Mouse (Mus musculus) embryonic facial prominence, embryonic 11.5 days (tissue): ENCODE measurements around the gene Hspb6. TPM values are rescaled to one million over a fixed set of nuclear protein-coding genes. Genes with fewer than 3 reads are reported as not detected.

Experiments
- ATAC-seq: fragments of 200-750 bp; cut with Nextera tagmentation; replicated peaks from 2 replicates; pipeline ENCODE4 v1.8.0; 2017; ENCODE audit warnings: low read depth; ENCODE audit not compliant: insufficient number of reproducible peaks, low FRiP score, low TSS enrichment
- DNase-seq: peaks from one replicate; pipeline ENCODE4 v3.0.0-alpha.2; 2015; ENCODE audit warnings: low spot score
- H3K27ac ChIP-seq: fragments of 300-500 bp; sonication (generic); replicated peaks from 2 replicates; pipeline ENCODE4 v1.5.1; 2014; ENCODE audit warnings: mild to moderate bottlenecking, low read depth, low read length, control low read depth
- H3K27me3 ChIP-seq: fragments of 300-500 bp; sonication (generic); 2 replicates; pipeline ENCODE4 v1.6.1; 2014; ENCODE audit warnings: mild to moderate bottlenecking, low read length, moderate library complexity, mixed read lengths; ENCODE audit not compliant: control insufficient read depth, insufficient read depth
- H3K36me3 ChIP-seq: fragments of 300-500 bp; sonication (generic); replicated peaks from 2 replicates; pipeline ENCODE4 v1.6.1; 2014; ENCODE audit warnings: low read depth, mild to moderate bottlenecking, low read length, moderate library complexity, mixed read lengths; ENCODE audit not compliant: control insufficient read depth, insufficient read depth
- H3K4me1 ChIP-seq: fragments of 300-500 bp; sonication (generic); 2 replicates; pipeline ENCODE4 v1.6.1; 2014; ENCODE audit warnings: low read length, mixed read lengths; ENCODE audit not compliant: control insufficient read depth, insufficient read depth
- H3K4me2 ChIP-seq: fragments of 300-500 bp; sonication (generic); 2 replicates; pipeline ENCODE4 v1.6.1; 2014; ENCODE audit warnings: low read depth, mild to moderate bottlenecking, control low read depth, low read length, moderate library complexity
- H3K4me3 ChIP-seq: fragments of 300-500 bp; sonication (generic); 2 replicates; pipeline ENCODE4 v1.5.1; 2014; ENCODE audit warnings: low read depth, low read length, control low read depth
- H3K9ac ChIP-seq: fragments of 300-500 bp; sonication (generic); replicated peaks from 2 replicates; pipeline ENCODE4 v1.6.1; 2014; ENCODE audit warnings: mild to moderate bottlenecking, control low read depth, low read length
- H3K9me3 ChIP-seq: fragments of 300-500 bp; sonication (generic); replicated peaks from 2 replicates; pipeline ENCODE4 v1.6.1; 2016; ENCODE audit warnings: mild to moderate bottlenecking, low read length, inconsistent platforms, mixed read lengths; ENCODE audit not compliant: control insufficient read depth
- WGBS: fragments of 180-500 bp; shearing (Covaris S2); extraction: QIAGEN DNeasy Blood & Tissue Kit; methylation state at CpG from one replicate; pipeline ENCODE4 v1.1.7; 2014; 5-methylcytosine and 5-hydroxymethylcytosine counted together
- polyA plus RNA-seq: library from polyadenylated mRNA; unstranded; fragments of >200 nt; fragmentation: Nextera tagmentation; extraction: Ambion mirVana; gene quantifications from 2 replicates; pipeline ENCODE4 v1.2.1, GENCODE M21; 2014

Gene Hspb6
- polyA plus RNA-seq, 1 experiment from 2014 or later: 4.4 TPM

DNA sequence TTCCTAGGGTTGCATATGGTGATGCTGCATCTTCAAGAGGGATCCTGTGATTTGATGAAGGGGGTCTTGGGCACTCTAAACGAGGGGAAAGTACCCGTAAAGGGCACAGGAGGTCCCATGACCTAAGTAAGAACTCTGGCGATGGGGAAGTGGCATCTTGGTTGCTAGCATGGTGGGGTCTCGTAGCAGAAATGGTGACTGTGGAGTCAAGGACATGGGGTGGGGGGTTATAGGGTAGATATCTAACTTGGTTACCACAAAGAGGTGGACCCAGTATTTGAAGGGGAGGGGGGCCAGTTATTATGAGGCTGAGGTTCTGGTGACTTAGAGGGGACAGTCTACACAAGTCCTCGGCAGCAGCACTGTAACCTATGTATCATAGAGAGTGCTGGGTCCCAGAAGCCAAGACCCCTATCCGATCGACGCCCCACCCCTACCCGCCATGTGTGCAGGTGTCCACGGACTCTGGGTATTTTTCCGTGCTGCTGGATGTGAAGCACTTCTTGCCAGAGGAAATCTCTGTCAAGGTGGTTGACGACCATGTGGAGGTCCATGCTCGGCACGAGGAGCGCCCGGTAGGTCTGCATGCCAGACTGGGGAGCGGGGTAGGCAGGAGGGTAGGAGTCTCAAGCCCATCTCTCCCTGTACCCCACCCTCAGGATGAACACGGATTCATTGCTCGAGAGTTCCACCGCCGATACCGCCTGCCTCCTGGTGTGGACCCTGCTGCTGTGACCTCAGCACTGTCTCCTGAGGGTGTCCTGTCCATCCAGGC lies 2.0 kb downstream of the Hspb6 start:
- Histone ChIP-seq H3K27ac (no peak overlapping the region), H3K4me3 (peak overlapping the region; percentile 63), H3K36me3 (peaks cover 10% of the 10 kb centered on the region), H3K9me3 (no peaks in the 10 kb centered on the region), H3K27me3 (no peaks in the 10 kb centered on the region), H3K9ac (peak overlapping the region; percentile 79), H3K4me2 (peak overlapping the region; percentile 75), H3K4me1 (peaks cover 8% of the 10 kb centered on the region)
- DNase-seq (no peak), ATAC-seq (no peak)
- 86% methylated on average over 22 of the region's 22 CpGs for WGBS

- DNase-seq: peak; percentile 25
- Histone ChIP-seq H3K9ac (no peak overlapping the region), H3K27me3 (no peaks in the 10 kb centered on the region), H3K4me3 (no peak overlapping the region), H3K9me3 (no peaks in the 10 kb centered on the region), H3K27ac (no peak overlapping the region), H3K4me1 (peaks cover 8% of the 10 kb centered on the region), H3K4me2 (no peak overlapping the region), H3K36me3 (peaks cover 10% of the 10 kb centered on the region)
- 91% methylated on average over 18 of the region's 18 CpGs for WGBS
- no peak for ATAC-seq
Observed at GRCm38 (mm10) chr7:30556894-30557536, 5.0 kb downstream of the Hspb6 start.

GRCm38 (mm10) chr7:30557901-30558514 lies 6.0 kb downstream of the Hspb6 start:
- Histone ChIP-seq H3K4me3 (no peak overlapping the region), H3K9me3 (no peaks in the 10 kb centered on the region), H3K4me2 (no peak overlapping the region), H3K36me3 (peaks cover 10% of the 10 kb centered on the region), H3K4me1 (peaks cover 8% of the 10 kb centered on the region), H3K27me3 (no peaks in the 10 kb centered on the region), H3K27ac (no peak overlapping the region), H3K9ac (no peak overlapping the region)
- WGBS: 87% methylated on average over 13 of the region's 13 CpGs
- ATAC-seq (no peak), DNase-seq (no peak)

GRCm38 (mm10) chr7:30558656-30559442 lies 6.9 kb downstream of the Hspb6 start:
- Histone ChIP-seq H3K4me1 (no peaks in the 10 kb centered on the region), H3K27ac (no peak overlapping the region), H3K9me3 (no peaks in the 10 kb centered on the region), H3K36me3 (peaks cover 10% of the 10 kb centered on the region), H3K27me3 (no peaks in the 10 kb centered on the region), H3K9ac (peak overlapping the region; percentile 74), H3K4me2 (peak overlapping the region; percentile 88), H3K4me3 (peak overlapping the region; percentile 62)
- 15% methylated on average over 12 of the region's 12 CpGs for WGBS
- no peak for ATAC-seq
- DNase-seq: no peak

GRCm38 (mm10) chr7:30559443-30559954 lies 7.5 kb downstream of the Hspb6 start, which contains the start of gene Lin37:
Lin37 (minus strand) TSS chr7:30559838.
- H3K4me3 ChIP-seq: peak within 1 kb of the TSS; percentile 62
- no peaks in the 10 kb centered on the region for H3K9me3 ChIP-seq
- peaks cover 10% of the 10 kb centered on the region for H3K36me3 ChIP-seq
- no peak within 1 kb of the TSS for H3K27ac ChIP-seq
- ATAC-seq: peak; percentile 85
- no peaks in the 10 kb centered on the region for H3K27me3 ChIP-seq
- no peaks in the 10 kb centered on the region for H3K4me1 ChIP-seq
- under 1% methylated on average over 20 of the region's 20 CpGs for WGBS
- peak; percentile 97 for DNase-seq
- peak within 1 kb of the TSS; percentile 88 for H3K4me2 ChIP-seq
- peak within 1 kb of the TSS; percentile 74 for H3K9ac ChIP-seq

DNA sequence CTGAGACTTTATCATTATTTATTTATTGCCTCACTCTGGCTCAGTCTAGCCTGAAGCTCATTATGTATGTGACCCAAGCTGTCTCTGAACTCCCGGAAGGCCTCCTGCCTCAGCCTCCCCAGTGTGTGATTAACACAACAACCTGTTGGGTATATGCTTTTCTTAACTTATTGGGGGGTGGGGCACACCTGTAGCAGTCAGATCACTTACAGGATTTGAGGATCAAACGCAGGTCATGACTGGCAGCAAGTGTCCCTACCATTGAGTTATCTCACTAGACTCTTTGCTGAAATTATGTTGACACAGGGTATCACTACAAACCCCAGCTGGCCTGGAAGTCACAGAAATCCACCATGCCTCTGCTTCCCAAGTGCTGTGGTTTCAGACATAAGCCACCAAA lies 8.3 kb downstream of the Hspb6 start:
- Histone ChIP-seq H3K27me3 (no peaks in the 10 kb centered on the region), H3K4me1 (no peaks in the 10 kb centered on the region), H3K36me3 (peaks cover 10% of the 10 kb centered on the region), H3K9me3 (no peaks in the 10 kb centered on the region), H3K4me2 (no peak overlapping the region), H3K4me3 (no peak overlapping the region), H3K9ac (no peak overlapping the region), H3K27ac (no peak overlapping the region)
- DNase-seq (no peak), ATAC-seq (no peak)
- 75% methylated on average over 2 of the region's 2 CpGs for WGBS

GRCm38 (mm10) chr7:30562526-30563116 lies 10.6 kb downstream of the Hspb6 start:
- Histone ChIP-seq H3K27ac (no peak overlapping the region), H3K27me3 (no peaks in the 10 kb centered on the region), H3K4me3 (peak overlapping the region; percentile 60), H3K9ac (peak overlapping the region; percentile 71), H3K4me1 (no peaks in the 10 kb centered on the region), H3K9me3 (no peaks in the 10 kb centered on the region), H3K4me2 (peak overlapping the region; percentile 53), H3K36me3 (no peaks in the 10 kb centered on the region)
- no peak for ATAC-seq
- no peak for DNase-seq
- 2% methylated on average over 27 of the region's 27 CpGs for WGBS
